Mouse (Mus musculus): ENCODE data around the gene Bmf.

The Bmf gene

DNA sequence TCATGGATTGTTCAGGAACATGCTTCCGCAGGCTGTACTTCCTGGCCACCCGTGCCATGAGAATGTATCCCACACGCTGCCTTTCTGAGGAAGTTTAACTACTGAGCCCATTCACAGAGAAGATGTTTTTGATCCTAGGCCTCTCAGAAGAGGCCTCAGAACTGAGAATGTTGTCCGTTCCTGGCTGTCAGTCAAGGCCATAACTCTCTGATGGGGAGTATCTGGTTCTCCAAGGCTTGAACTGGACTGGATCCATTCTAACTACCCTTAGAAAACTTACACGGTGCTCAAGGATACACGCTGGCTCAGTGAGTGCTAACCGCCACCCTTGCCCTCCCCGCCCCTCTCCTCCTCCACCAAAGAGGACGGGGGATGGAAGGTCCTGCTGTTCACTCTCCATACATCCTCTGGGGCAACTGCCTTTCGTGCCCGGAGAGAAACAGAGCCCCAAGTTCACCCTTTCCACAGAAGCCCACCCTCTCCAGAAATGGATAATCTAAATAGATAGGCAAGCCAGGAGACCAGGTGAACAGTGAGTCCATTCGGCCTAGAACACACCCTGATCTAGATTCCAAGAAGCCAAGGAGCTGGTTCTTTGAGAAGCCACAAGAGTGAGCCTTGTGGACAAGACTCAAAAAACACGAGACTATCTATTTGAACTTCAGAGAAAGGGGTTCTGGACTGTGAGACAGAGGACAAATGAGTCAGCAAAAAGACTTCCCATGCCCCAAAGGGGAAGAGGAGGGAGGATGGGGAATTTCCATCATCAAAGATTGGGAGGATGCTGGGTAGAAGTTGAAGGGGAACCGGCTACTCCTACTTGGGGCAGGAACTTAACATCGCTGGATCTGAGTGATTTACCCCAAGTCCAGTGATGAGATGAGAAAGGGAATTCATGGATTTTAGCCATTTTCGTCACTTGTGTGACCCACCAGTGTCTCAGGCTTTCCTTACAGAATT lies 36.8 kb downstream of the Bmf start:
- no peak for DNase-seq (ENCODE audit: low spot score)

DNA sequence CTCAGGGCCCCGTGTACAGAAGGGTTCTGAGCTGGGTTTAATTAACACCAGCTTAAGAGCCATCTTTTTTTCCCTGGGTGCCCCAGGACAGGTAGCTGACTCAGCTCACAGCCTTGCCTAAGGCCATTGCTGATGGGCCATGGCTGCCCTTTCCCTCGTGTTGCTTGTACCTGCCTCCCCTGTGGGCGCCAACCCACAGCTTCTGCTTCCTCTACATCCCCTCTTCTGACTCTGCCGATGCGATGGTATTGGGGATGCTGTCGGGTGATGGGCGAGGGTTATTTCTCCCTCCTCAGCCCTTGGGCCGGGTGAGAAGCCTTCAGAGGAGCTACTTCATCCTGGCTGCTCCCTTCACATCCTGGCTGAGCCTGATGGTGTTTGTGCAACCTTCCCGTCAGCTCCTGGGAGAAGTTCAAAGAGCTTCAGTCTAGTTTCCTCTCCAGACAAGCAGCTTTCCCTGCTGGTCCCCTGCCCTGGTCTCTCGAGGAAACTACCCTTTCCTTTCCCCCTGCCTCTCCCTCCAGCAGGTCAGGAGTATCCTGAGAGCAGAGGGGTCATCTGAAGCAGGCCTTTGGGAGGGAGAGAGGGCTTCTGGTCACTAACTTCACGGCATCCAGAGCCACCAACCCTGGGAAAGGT lies 37.6 kb downstream of the Bmf start:
- no peak for DNase-seq (ENCODE audit: low spot score)

GRCm38 (mm10) chr2:118510447-118511310 lies 38.8 kb downstream of the Bmf start:
- DNase-seq (ENCODE audit: low spot score), result peak; percentile 79

GRCm38 (mm10) chr2:118509688-118510446 lies 39.6 kb downstream of the Bmf start:
- DNase-seq (ENCODE audit: low spot score), result no peak

DNA sequence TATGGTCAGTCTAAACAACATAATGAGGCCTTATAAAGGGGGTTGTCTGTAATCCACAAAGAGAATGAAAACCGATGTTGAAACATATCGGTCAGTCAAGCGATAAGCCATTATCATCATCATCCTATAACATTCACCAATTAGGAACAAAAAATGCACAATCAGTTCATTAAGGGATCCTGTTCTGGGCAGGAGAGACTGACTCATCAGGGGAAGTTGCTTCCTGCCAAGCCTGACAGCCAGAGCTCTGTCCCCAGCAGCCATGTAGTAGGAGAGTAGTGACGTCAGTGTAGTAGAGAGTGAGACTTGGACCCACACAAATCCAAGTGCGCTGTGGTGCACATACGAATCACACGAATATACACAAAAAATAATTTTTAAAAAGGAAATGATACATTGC lies 42.4 kb downstream of the Bmf start:
- DNase-seq (ENCODE audit: low spot score), result no peak

- DNase-seq (ENCODE audit: low spot score), result no peak
Measured at GRCm38 (mm10) chr2:118500191-118500590, 49.3 kb downstream of the Bmf start.

DNA sequence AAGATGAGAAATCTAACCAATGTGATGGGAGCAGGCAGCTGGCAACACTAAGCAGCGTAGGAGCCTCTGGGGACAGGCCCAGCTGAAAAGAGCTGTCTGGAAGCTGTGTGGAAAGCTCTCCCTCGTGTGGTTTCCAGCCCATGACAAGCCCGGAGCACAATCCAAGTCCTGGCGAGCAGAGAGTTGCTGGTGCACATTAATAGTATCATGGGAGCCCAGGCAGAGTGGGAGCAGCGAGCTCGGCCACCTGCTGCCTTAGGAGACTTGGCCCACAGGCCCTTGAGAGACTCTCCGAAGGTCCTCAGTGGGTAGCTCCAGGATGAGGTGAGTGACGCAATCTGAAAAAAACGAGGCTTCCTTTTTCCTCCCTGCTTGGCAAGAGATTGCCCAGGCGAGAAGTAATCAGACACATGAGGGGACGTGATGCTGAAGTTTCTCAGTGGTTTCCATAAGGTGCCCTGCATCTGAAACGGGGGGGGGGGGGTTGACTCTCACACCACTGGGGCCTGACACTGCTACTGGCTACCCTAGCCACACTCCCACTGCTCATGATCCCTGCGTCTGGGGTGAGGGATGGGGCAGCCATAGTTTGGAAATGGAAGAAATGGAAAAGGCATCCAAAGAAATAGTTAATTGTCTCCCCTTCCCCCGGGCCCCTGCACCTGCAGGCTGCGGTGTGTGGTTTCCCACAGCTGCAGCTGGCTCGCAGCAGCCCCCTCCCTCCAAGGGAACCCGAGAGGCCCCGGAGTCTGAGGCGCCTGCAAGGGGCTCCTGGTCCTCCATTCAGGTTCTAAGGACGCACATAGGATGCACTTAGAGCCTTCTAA lies 50.1 kb downstream of the Bmf start:
- DNase-seq (ENCODE audit: low spot score), result no peak

GRCm38 (mm10) chr2:118498476-118498875 lies 51.0 kb downstream of the Bmf start:
- no peak for DNase-seq (ENCODE audit: low spot score)

- DNase-seq (ENCODE audit: low spot score), result no peak
Measured at GRCm38 (mm10) chr2:118497890-118498289, 51.6 kb downstream of the Bmf start.

- no peak for DNase-seq (ENCODE audit: low spot score)
Measured at GRCm38 (mm10) chr2:118495024-118495423, 54.5 kb downstream of the Bmf start.

DNA sequence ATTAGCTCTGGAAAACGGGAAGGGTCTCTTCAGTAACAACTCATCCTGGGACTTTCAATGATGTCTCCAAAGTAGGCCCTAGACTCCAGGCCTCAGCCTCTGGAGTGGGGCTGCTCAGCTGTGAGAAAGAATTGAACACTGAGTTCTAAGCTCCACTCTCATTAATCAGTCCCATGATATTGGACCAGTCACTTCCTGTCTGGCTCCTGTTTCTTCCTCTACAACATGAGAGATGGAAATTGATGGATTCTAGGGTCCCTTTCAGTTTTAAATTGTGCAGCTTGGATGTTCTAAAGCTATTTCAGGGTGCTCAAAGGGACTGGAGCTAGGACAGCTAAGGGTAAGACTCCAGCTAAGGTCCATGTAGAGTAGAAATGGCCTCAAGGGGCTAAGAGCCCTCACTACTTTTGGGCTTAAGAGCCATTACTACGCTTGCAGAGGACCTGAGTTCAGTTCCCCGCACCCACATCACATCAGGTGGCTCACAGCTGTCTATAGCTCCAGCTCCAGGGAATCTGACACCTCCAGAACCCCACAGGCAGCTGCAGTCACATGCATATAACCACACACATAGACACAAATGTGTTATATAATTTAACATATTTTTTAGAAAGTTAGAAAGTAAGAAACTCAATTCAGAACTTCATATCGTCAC lies 57.6 kb downstream of the Bmf start:
- DNase-seq (ENCODE audit: low spot score), result no peak

DNA sequence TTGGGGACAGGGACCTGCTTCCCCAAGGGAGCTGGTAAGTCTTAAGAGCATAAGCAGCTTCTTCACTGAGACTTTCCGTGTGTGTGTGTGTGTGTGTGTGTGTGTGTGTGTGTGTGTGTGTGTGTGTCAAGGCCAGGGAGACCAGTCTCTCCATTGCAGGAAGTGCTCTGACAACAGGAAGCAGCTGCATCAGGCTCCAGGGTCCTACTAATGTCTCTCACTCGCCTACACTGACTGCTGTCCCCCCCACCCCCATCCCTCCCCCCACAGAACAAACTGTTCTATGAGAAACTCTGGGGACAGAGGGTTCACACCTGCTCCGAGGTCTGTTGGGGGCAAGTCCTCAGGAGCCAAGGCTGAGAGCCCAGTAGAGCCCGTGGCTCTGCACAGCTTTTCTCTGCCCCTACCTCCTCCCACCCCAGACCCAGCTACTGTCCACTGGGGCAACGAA lies 58.2 kb downstream of the Bmf start:
- DNase-seq (ENCODE audit: low spot score), result no peak

GRCm38 (mm10) chr2:118490241-118491091 lies 59.0 kb downstream of the Bmf start:
- DNase-seq (ENCODE audit: low spot score), result peak; percentile 39

DNA sequence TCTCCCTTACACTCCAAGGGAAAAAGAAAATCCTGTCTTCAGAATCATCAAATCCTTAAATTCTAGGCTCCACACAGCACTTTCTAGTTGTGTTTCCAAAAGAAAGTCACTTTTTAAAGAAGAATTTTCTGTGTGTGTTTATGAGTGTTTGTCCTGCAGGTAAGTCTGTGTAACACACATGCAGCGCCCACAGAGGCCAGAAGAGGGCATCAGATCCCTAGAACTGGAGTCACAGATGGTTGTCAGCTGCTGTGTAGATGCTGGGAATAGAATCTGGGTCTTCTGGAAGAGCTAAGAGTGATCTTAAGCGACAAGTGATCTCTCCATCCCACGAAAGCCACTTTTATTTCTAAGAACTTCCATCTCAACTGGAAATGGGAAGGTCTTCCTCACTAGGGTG lies 61.7 kb downstream of the Bmf start:
- no peak for DNase-seq (ENCODE audit: low spot score)

- peak; percentile 41 for DNase-seq (ENCODE audit: low spot score)
Measured at GRCm38 (mm10) chr2:118486933-118487332, 62.6 kb downstream of the Bmf start.

DNA sequence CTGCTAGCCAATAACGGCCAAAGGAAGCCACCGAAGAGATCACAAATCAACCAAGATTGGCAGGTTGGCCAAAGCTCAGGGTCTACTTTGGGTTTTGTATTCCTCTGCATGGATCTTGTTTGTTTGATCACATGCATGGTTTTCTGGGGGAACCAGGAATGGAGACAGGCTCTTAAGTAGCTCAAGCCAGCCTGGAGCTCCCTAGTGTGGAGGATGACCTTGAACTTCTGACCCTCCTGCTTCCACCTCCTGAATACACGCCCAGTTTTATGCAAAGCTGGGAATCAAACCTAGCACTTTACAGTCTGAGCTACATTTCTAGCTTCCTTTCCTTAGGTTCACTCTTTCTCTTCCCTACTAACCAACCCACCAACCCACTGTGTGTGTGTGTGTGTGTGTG lies 64.1 kb downstream of the Bmf start:
- DNase-seq (ENCODE audit: low spot score), result no peak

DNA sequence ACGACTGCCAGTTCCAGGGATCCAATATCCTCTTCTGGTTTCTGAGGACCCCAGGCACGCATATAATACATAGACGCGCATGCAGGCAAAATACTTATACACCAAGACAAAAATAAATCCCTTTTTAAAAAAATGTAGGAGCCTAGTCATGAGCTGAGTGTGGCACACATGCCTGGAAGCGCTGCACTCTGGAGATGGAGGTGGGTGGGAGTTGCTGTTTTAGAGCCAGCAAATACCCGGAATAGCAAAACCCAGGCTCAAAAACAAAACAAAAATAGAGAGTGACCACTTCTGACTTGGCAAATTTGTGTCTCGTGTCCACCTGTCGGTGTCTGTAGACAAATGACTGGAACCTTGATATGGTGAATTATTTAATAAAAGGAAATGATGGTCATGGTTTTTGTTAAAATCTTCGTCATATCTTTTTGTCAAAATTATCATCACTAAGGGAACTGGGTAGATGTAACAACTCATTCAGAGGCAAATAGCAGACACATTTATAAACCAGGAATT lies 65.0 kb downstream of the Bmf start:
- DNase-seq (ENCODE audit: low spot score), result no peak

DNA sequence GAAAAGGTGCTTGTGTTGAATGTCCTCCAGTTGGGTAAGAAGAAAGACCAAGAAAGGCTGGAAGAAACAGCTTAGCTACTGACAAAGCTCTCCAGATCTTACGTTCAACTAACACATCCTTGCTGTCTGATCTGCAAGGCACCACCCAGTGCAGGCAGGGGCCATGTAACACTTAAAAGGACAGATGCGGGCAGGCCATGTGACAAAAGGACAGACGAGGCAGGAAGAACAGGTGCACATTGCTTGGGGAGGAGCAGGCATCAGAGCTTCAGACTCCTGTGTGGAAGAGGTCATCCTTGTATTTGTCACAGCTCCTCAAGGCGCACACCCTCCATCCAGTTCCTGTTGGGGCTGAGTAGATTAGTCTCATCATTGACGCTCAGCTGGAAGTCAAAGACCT lies 66.5 kb downstream of the Bmf start:
- DNase-seq (ENCODE audit: low spot score), result no peak

GRCm38 (mm10) chr2:118480886-118481285 lies 68.6 kb downstream of the Bmf start:
- no peak for DNase-seq (ENCODE audit: low spot score)
